Comparison of ENCODE assay signal across 25 mouse cellular contexts in genomic region chr2:158506475-158506874, GRCm38 (mm10). TPM values are rescaled to one million over a fixed set of nuclear protein-coding genes. Genes with fewer than 3 reads are reported as not detected.
"Had no signal": no experiment of that assay in that cellular context is flagged by ENCODE, and none has a peak within 500 bp of the region (broad histone marks: within the 10 kb centered on the region; RNA-seq: fewer than 3 reads in every experiment).

No protein-coding gene starts in this region.

- H3K4me2 ChIP-seq: liver, embryonic 15.5 days; lung, embryonic 14.5 days; neural tube, embryonic 13.5 days; neural tube, embryonic 15.5 days had no signal

- H3K4me3 ChIP-seq: liver, embryonic 15.5 days; midbrain, embryonic 10.5 days; myocyte; neural tube, embryonic 13.5 days; neural tube, embryonic 15.5 days had no signal

- DNase-seq: lung, adult 18-20 months; lung, embryonic 14.5 days; lung, postnatal 10 days; lung, postnatal 4 days; midbrain, embryonic 14.5 days; retina, postnatal 1 day; right cerebral cortex, adult 18-20 months; right cerebral cortex, postnatal 25 days; right cerebral cortex, postnatal 4 days; spleen, adult 18-20 months; thymus, adult 18-20 months; thymus, postnatal 14 days; thymus, postnatal 36 days had no signal

- H3K9me3 ChIP-seq: liver, embryonic 15.5 days; midbrain, embryonic 10.5 days; neural tube, embryonic 13.5 days; neural tube, embryonic 15.5 days had no signal

- ATAC-seq: midbrain, embryonic 16.5 days had no signal

- H3K4me1 ChIP-seq: liver, embryonic 15.5 days; midbrain, embryonic 10.5 days; neural tube, embryonic 13.5 days; neural tube, embryonic 15.5 days had no signal

- H3K9ac ChIP-seq: liver, embryonic 15.5 days; lung, embryonic 14.5 days; neural tube, embryonic 13.5 days; neural tube, embryonic 15.5 days had no signal

- H3K27ac ChIP-seq: liver, embryonic 15.5 days; midbrain, embryonic 10.5 days; neural tube, embryonic 13.5 days; neural tube, embryonic 15.5 days had no signal

- H3K27me3 ChIP-seq: liver, embryonic 15.5 days; neural tube, embryonic 13.5 days; neural tube, embryonic 15.5 days had no signal

- H3K36me3 ChIP-seq: liver, embryonic 15.5 days; midbrain, embryonic 10.5 days; neural tube, embryonic 13.5 days; neural tube, embryonic 15.5 days had no signal

RNA-seq across cellular contexts. Expression of gene Adig, which starts 4.1 kb away (rescaled TPM):
- total RNA-seq: megakaryocyte, adult 5-6 weeks; megakaryocyte-erythroid progenitor cell, adult 5-6 weeks had no signal
- polyA plus RNA-seq: liver, embryonic 15.5 days; lung, embryonic 16.5 days; midbrain, embryonic 10.5 days; midbrain, embryonic 14.5 days; midbrain, embryonic 16.5 days; myocyte; neural tube, embryonic 11.5 days; neural tube, embryonic 13.5 days; neural tube, embryonic 15.5 days had no signal

RNA-seq across cellular contexts. Expression of gene Arhgap40, which starts 6.1 kb away (rescaled TPM):
- total RNA-seq: megakaryocyte, adult 5-6 weeks; megakaryocyte-erythroid progenitor cell, adult 5-6 weeks had no signal
- polyA plus RNA-seq: lung, embryonic 14.5 days; lung, embryonic 16.5 days; myocyte; neural tube, embryonic 11.5 days; small intestine, adult 2 months; thymus, postnatal 0 days had no signal
